Mouse (Mus musculus) embryonic facial prominence, embryonic 14.5 days (tissue): Measurements from ENCODE around the gene Zfp661. TPM values are rescaled to one million over a fixed set of nuclear protein-coding genes. Genes with fewer than 3 reads are reported as not detected.
"Not testable (repeated sequence)": the region's sequence is repeated elsewhere in the genome, so short reads cannot be mapped to it uniquely, and the experiment has no call there.

ENCODE experiments used
- ATAC-seq: fragments of 200-750 bp; cut with Nextera tagmentation; 2 replicates; pipeline ENCODE4 v1.8.0; 2017; ENCODE audit warnings: low read depth, moderate number of reproducible peaks, moderate TSS enrichment
- DNase-seq: peaks from one replicate; pipeline ENCODE4 v3.0.0-alpha.2; 2015; ENCODE audit warnings: low spot score
- H3K27ac ChIP-seq: fragments of 300-500 bp; sonication (generic); replicated peaks from 2 replicates; pipeline ENCODE4 v1.5.1; 2014; ENCODE audit warnings: low read depth, mild to moderate bottlenecking, low read length, moderate library complexity
- H3K27me3 ChIP-seq: fragments of 300-500 bp; sonication (generic); replicated peaks from 2 replicates; pipeline ENCODE4 v1.6.1; 2014; ENCODE audit warnings: low read length; ENCODE audit not compliant: control insufficient read depth, insufficient read depth
- H3K36me3 ChIP-seq: fragments of 300-500 bp; sonication (generic); 2 replicates; pipeline ENCODE4 v1.6.1; 2014; ENCODE audit warnings: low read length, mixed read lengths; ENCODE audit not compliant: control insufficient read depth, insufficient read depth
- H3K4me1 ChIP-seq: fragments of 300-500 bp; sonication (generic); 2 replicates; pipeline ENCODE4 v1.6.1; 2014; ENCODE audit warnings: antibody characterized with exemption, low read length; ENCODE audit not compliant: control insufficient read depth, insufficient read depth
- H3K4me2 ChIP-seq: fragments of 300-500 bp; sonication (generic); 2 replicates; pipeline ENCODE4 v1.6.1; 2014; ENCODE audit warnings: low read depth, mild to moderate bottlenecking, low read length, moderate library complexity, mixed read lengths
- H3K4me3 ChIP-seq: fragments of 300-500 bp; sonication (generic); 2 replicates; pipeline ENCODE4 v1.5.1; 2014; ENCODE audit warnings: low read depth, mild to moderate bottlenecking, low read length
- H3K9ac ChIP-seq: fragments of 300-500 bp; sonication (generic); 2 replicates; pipeline ENCODE4 v1.6.1; 2014; ENCODE audit warnings: low read depth, mild to moderate bottlenecking, low read length, moderate library complexity, mixed read lengths
- H3K9me3 ChIP-seq: fragments of 300-500 bp; sonication (generic); 2 replicates; pipeline ENCODE4 v1.6.1; 2016; ENCODE audit warnings: low read length; ENCODE audit not compliant: control insufficient read depth
- WGBS: fragments of 180-500 bp; shearing (Covaris S2); extraction: QIAGEN DNeasy Blood & Tissue Kit; methylation state at CpG from one replicate; pipeline ENCODE4 v1.1.7; 2014; 5-methylcytosine and 5-hydroxymethylcytosine counted together
- polyA plus RNA-seq: library from polyadenylated mRNA; unstranded; fragments of >200 nt; fragmentation: Nextera tagmentation; extraction: Ambion mirVana; gene quantifications from 2 replicates; pipeline ENCODE4 v1.2.1, GENCODE M21; 2014

Zfp661 gene
- polyA plus RNA-seq, 1 experiment from 2014 or later, result 4.0 TPM

GRCm38 (mm10) chr2:127619311-127619710 is 32.4 kb upstream of the Zfp661 start:
- Histone ChIP-seq H3K27me3 (no peaks in the 10 kb centered on the region), H3K4me3 (no peak overlapping the region), H3K9me3 (no peaks in the 10 kb centered on the region), H3K4me2 (no peak overlapping the region), H3K27ac (no peak overlapping the region), H3K4me1 (no peaks in the 10 kb centered on the region), H3K36me3 (no peaks in the 10 kb centered on the region), H3K9ac (no peak overlapping the region)
- DNase-seq (no peak), ATAC-seq (no peak)
- WGBS, result 77% methylated on average over 3 of the region's 3 CpGs

GRCm38 (mm10) chr2:127612288-127612687 is 25.4 kb upstream of the Zfp661 start:
- Histone ChIP-seq H3K4me2 (no peak overlapping the region), H3K27me3 (no peaks in the 10 kb centered on the region), H3K4me1 (0 out of 2 replicates have a peak, but pooled peaks cover 4% of the 10 kb centered on the region), H3K9me3 (no peaks in the 10 kb centered on the region), H3K36me3 (no peaks in the 10 kb centered on the region), H3K4me3 (no peak overlapping the region), H3K9ac (no peak overlapping the region), H3K27ac (no peak overlapping the region)
- WGBS, result 96% methylated on average over 4 of the region's 4 CpGs
- DNase-seq (no peak), ATAC-seq (no peak)

GRCm38 (mm10) chr2:127611386-127611785 is 24.5 kb upstream of the Zfp661 start:
- H3K36me3 ChIP-seq, result 0 out of 2 replicates have a peak, but pooled peaks cover under 1% of the 10 kb centered on the region
- H3K27ac ChIP-seq, result no peak overlapping the region
- no peaks in the 10 kb centered on the region for H3K27me3 ChIP-seq
- H3K4me1 ChIP-seq, result 0 out of 2 replicates have a peak, but pooled peaks cover 4% of the 10 kb centered on the region
- 80% methylated on average over 4 of the region's 4 CpGs for WGBS
- H3K9me3 ChIP-seq, result no peaks in the 10 kb centered on the region
- DNase-seq, result no peak
- no peak overlapping the region for H3K4me2 ChIP-seq
- no peak for ATAC-seq
- no peak overlapping the region for H3K9ac ChIP-seq
- no peak overlapping the region for H3K4me3 ChIP-seq

GRCm38 (mm10) chr2:127608986-127609385 is 22.1 kb upstream of the Zfp661 start:
- H3K27me3 ChIP-seq, result no peaks in the 10 kb centered on the region
- H3K36me3 ChIP-seq, result peaks cover 24% of the 10 kb centered on the region
- no peak overlapping the region for H3K9ac ChIP-seq
- 8% methylated on average over 5 of the region's 5 CpGs for WGBS
- no peaks in the 10 kb centered on the region for H3K9me3 ChIP-seq
- H3K4me3 ChIP-seq, result no peak overlapping the region
- H3K4me2 ChIP-seq, result no peak overlapping the region
- no peak overlapping the region for H3K27ac ChIP-seq
- ATAC-seq, result peak; percentile 78
- DNase-seq, result peak; percentile 35
- 0 out of 2 replicates have a peak, but pooled peaks cover 4% of the 10 kb centered on the region for H3K4me1 ChIP-seq

- ATAC-seq, result 0 out of 2 replicates have a peak, but pooled peaks have one; percentile 45
- WGBS, result 51% methylated on average over 3 of the region's 3 CpGs
- peak; percentile 84 for DNase-seq
Observed at GRCm38 (mm10) chr2:127608234-127608633, 21.3 kb upstream of the Zfp661 start.

GRCm38 (mm10) chr2:127605203-127605602 is 18.3 kb upstream of the Zfp661 start:
- no peaks in the 10 kb centered on the region for H3K27me3 ChIP-seq
- no peak overlapping the region for H3K4me2 ChIP-seq
- 92% methylated on average over 3 of the region's 3 CpGs for WGBS
- no peak for ATAC-seq
- H3K36me3 ChIP-seq, result peaks cover 55% of the 10 kb centered on the region
- 0 out of 2 replicates have a peak, but pooled peaks cover 4% of the 10 kb centered on the region for H3K4me1 ChIP-seq
- no peak for DNase-seq
- no peak overlapping the region for H3K4me3 ChIP-seq
- no peak overlapping the region for H3K9ac ChIP-seq
- no peak overlapping the region for H3K27ac ChIP-seq
- no peaks in the 10 kb centered on the region for H3K9me3 ChIP-seq

More at GRCm38 (mm10) chr2:127608234-127608633, 21.3 kb upstream of the Zfp661 start:
- H3K36me3 ChIP-seq, result peaks cover 27% of the 10 kb centered on the region
- H3K27me3 ChIP-seq, result no peaks in the 10 kb centered on the region
- 0 out of 2 replicates have a peak, but pooled peaks cover 4% of the 10 kb centered on the region for H3K4me1 ChIP-seq
- H3K27ac ChIP-seq, result no peak overlapping the region
- no peaks in the 10 kb centered on the region for H3K9me3 ChIP-seq
- no peak overlapping the region for H3K4me3 ChIP-seq
- H3K9ac ChIP-seq, result no peak overlapping the region
- no peak overlapping the region for H3K4me2 ChIP-seq

GRCm38 (mm10) chr2:127603383-127603782 is 16.5 kb upstream of the Zfp661 start:
- not testable (repeated sequence) for H3K27ac ChIP-seq, ATAC-seq, H3K4me2 ChIP-seq, H3K4me1 ChIP-seq, DNase-seq, H3K27me3 ChIP-seq, H3K9ac ChIP-seq, H3K4me3 ChIP-seq, H3K9me3 ChIP-seq
- WGBS, result 86% methylated on average over 5 of the region's 8 CpGs
- peaks cover 73% of the 10 kb centered on the region for H3K36me3 ChIP-seq

- Histone ChIP-seq H3K4me2 (no peak overlapping the region), H3K9me3 (no peaks in the 10 kb centered on the region), H3K4me1 (peaks cover 16% of the 10 kb centered on the region), H3K27ac (no peak overlapping the region), H3K36me3 (peaks cover 41% of the 10 kb centered on the region), H3K4me3 (no peak overlapping the region), H3K27me3 (no peaks in the 10 kb centered on the region), H3K9ac (0 out of 2 replicates have a peak overlapping the region, but pooled peaks have one; percentile 14)
- ATAC-seq (no peak; the same call in 1 of the 2 replicates), DNase-seq (peak; percentile 54)
- WGBS, result 62% methylated on average over 4 of the region's 4 CpGs
Observed at GRCm38 (mm10) chr2:127590840-127591239, 3.9 kb upstream of the Zfp661 start.

GRCm38 (mm10) chr2:127590204-127590603 is 3.3 kb upstream of the Zfp661 start:
- WGBS, result 76% methylated on average over 15 of the region's 15 CpGs
- ATAC-seq (no peak), DNase-seq (no peak)
- Histone ChIP-seq H3K4me3 (no peak overlapping the region), H3K4me1 (peaks cover 16% of the 10 kb centered on the region), H3K36me3 (peaks cover 35% of the 10 kb centered on the region), H3K9ac (0 out of 2 replicates have a peak overlapping the region, but pooled peaks have one; percentile 14), H3K4me2 (no peak overlapping the region), H3K27me3 (no peaks in the 10 kb centered on the region), H3K9me3 (no peaks in the 10 kb centered on the region), H3K27ac (no peak overlapping the region)
